Mouse (Mus musculus): ENCODE results near the gene Grik4.

Gene Grik4

GRCm38 (mm10) chr9:42673385-42674016, 270.8 kb downstream of the Grik4 start:
- DNase-seq (ENCODE audit: low read depth, low spot score) = no peak

GRCm38 (mm10) chr9:42672982-42673381, 271.3 kb downstream of the Grik4 start:
- no peak for DNase-seq (ENCODE audit: low read depth, low spot score)

- no peak for DNase-seq (ENCODE audit: low read depth, low spot score)
Observed at GRCm38 (mm10) chr9:42670619-42671018, 273.7 kb downstream of the Grik4 start.

GRCm38 (mm10) chr9:42661481-42661880, 282.8 kb downstream of the Grik4 start:
- DNase-seq (ENCODE audit: low read depth, low spot score) = peak; percentile 33

- DNase-seq (ENCODE audit: low read depth, low spot score) = peak; percentile 75
Observed at GRCm38 (mm10) chr9:42652756-42653155, 291.5 kb downstream of the Grik4 start.

- DNase-seq (ENCODE audit: low read depth, low spot score) = no peak
Observed at GRCm38 (mm10) chr9:42652309-42652708, 292.0 kb downstream of the Grik4 start.

- DNase-seq (ENCODE audit: low read depth, low spot score) = no peak
Observed at GRCm38 (mm10) chr9:42649872-42650271, 294.4 kb downstream of the Grik4 start.

GRCm38 (mm10) chr9:42648051-42648450, 296.2 kb downstream of the Grik4 start:
- peak; percentile 24 for DNase-seq (ENCODE audit: low read depth, low spot score)

- peak; percentile 12 for DNase-seq (ENCODE audit: low read depth, low spot score)
Observed at GRCm38 (mm10) chr9:42647596-42647995, 296.7 kb downstream of the Grik4 start.

GRCm38 (mm10) chr9:42646821-42647220, 297.5 kb downstream of the Grik4 start:
- no peak for DNase-seq (ENCODE audit: low read depth, low spot score)

- DNase-seq (ENCODE audit: low read depth, low spot score) = no peak
Observed at GRCm38 (mm10) chr9:42645161-42645560, 299.1 kb downstream of the Grik4 start.

- no peak for DNase-seq (ENCODE audit: low read depth, low spot score)
Observed at GRCm38 (mm10) chr9:42642821-42643220, 301.5 kb downstream of the Grik4 start.

- DNase-seq (ENCODE audit: low read depth, low spot score) = no peak
Observed at GRCm38 (mm10) chr9:42641550-42642117, 302.7 kb downstream of the Grik4 start.

GRCm38 (mm10) chr9:42636446-42636845, 307.8 kb downstream of the Grik4 start:
- no peak for DNase-seq (ENCODE audit: low read depth, low spot score)

- DNase-seq (ENCODE audit: low read depth, low spot score) = no peak
Observed at GRCm38 (mm10) chr9:42631479-42631878, 312.8 kb downstream of the Grik4 start.

- no peak for DNase-seq (ENCODE audit: low read depth, low spot score)
Observed at GRCm38 (mm10) chr9:42627634-42628033, 316.7 kb downstream of the Grik4 start.

- no peak for DNase-seq (ENCODE audit: low read depth, low spot score)
Observed at GRCm38 (mm10) chr9:42627146-42627545, 317.1 kb downstream of the Grik4 start.

GRCm38 (mm10) chr9:42626226-42626775, 318.0 kb downstream of the Grik4 start:
- no peak for DNase-seq (ENCODE audit: low read depth, low spot score)

GRCm38 (mm10) chr9:42614409-42614808, 329.9 kb downstream of the Grik4 start:
- no peak for DNase-seq (ENCODE audit: low read depth, low spot score)

- no peak for DNase-seq (ENCODE audit: low read depth, low spot score)
Observed at GRCm38 (mm10) chr9:42613827-42614226, 330.5 kb downstream of the Grik4 start.

- DNase-seq (ENCODE audit: low read depth, low spot score) = no peak
Observed at GRCm38 (mm10) chr9:42612482-42612991, 331.8 kb downstream of the Grik4 start.

GRCm38 (mm10) chr9:42601445-42601844, 342.8 kb downstream of the Grik4 start:
- DNase-seq (ENCODE audit: low read depth, low spot score) = no peak

- no peak for DNase-seq (ENCODE audit: low read depth, low spot score)
Observed at GRCm38 (mm10) chr9:42597525-42597924, 346.8 kb downstream of the Grik4 start.

Data from ES-CJ7 (cell line).